In genomic region chr16:36941137-36941727, GRCm38 (mm10) we compare ENCODE assay signal across 12 mouse cellular contexts. TPM values are rescaled to one million over a fixed set of nuclear protein-coding genes. Genes with fewer than 3 reads are reported as not detected.
DNase-seq lines count a peak whose midpoint lies in the region; ATAC-seq lines count a peak whose summit lies in the region.
"Had no signal": no experiment of that assay in that cellular context is flagged by ENCODE, and none has a peak within 500 bp of the region (broad histone marks: within the 10 kb centered on the region; RNA-seq: fewer than 3 reads in every experiment).

No protein-coding gene starts in this region.

- H3K4me3 ChIP-seq in heart, embryonic 12.5 days = no peak overlapping the region
- H3K4me3 ChIP-seq in forebrain, embryonic 14.5 days (ENCODE audit: low read depth, low read length) = no peak overlapping the region
- no peak overlapping the region for H3K4me3 ChIP-seq in midbrain, embryonic 11.5 days (ENCODE audit: low read depth, low read length)
- H3K4me3 ChIP-seq: embryonic facial prominence, embryonic 13.5 days; limb, embryonic 10.5 days had no signal

- no peak overlapping the region for H3K4me2 ChIP-seq in heart, embryonic 12.5 days
- no peak overlapping the region for H3K4me2 ChIP-seq in forebrain, embryonic 14.5 days (ENCODE audit: low read length)
- no peak overlapping the region for H3K4me2 ChIP-seq in midbrain, embryonic 11.5 days
- H3K4me2 ChIP-seq: embryonic facial prominence, embryonic 13.5 days had no signal

- WGBS in heart, embryonic 12.5 days = 57% methylated on average over 6 of the region's 6 CpGs
- 81% methylated on average over 6 of the region's 6 CpGs for WGBS in forebrain, embryonic 14.5 days
- WGBS in midbrain, embryonic 11.5 days = 71% methylated on average over 6 of the region's 6 CpGs

- ATAC-seq in heart, embryonic 12.5 days (ENCODE audit: insufficient number of reproducible peaks, low FRiP score) = 0 out of 2 replicates have a peak, but pooled peaks have one; percentile 33
- ATAC-seq in forebrain, embryonic 14.5 days = no peak
- ATAC-seq in midbrain, embryonic 11.5 days (ENCODE audit: low FRiP score) = no peak

- no peaks in the 10 kb centered on the region for H3K27me3 ChIP-seq in heart, embryonic 12.5 days (replicated peaks)
- no peaks in the 10 kb centered on the region for H3K27me3 ChIP-seq in forebrain, embryonic 14.5 days (replicated peaks; ENCODE audit: control insufficient read depth, insufficient read depth, low read length)
- H3K27me3 ChIP-seq in midbrain, embryonic 11.5 days (ENCODE audit: control insufficient read depth, insufficient read depth, low read length) = no peaks in the 10 kb centered on the region
- H3K27me3 ChIP-seq: embryonic facial prominence, embryonic 13.5 days had no signal

- DNase-seq in layer of hippocampus, adult 9-11 months = peak; percentile 49
- no peak for DNase-seq in layer of hippocampus, adult 8-10 months (ENCODE audit: low spot score in 2 of 2)
- peak; percentile 59 for DNase-seq in T-cell, adult 2 months (ENCODE audit: low spot score)
- DNase-seq in natural killer cell, adult 2 months (ENCODE audit: low spot score in 2 of 2) = peak; percentile 65 to 68
- DNase-seq in neural tube, embryonic 10.5 days (ENCODE audit: extremely low spot score, low spot score) = no peak
- no peak for DNase-seq in forebrain, embryonic 14.5 days (ENCODE audit: low spot score)
- no peak for DNase-seq in midbrain, embryonic 11.5 days (ENCODE audit: low spot score, missing footprints)

- no peaks in the 10 kb centered on the region for H3K9me3 ChIP-seq in heart, embryonic 12.5 days (replicated peaks)
- no peaks in the 10 kb centered on the region for H3K9me3 ChIP-seq in forebrain, embryonic 14.5 days (replicated peaks; ENCODE audit: control insufficient read depth, low read length)
- H3K9me3 ChIP-seq in midbrain, embryonic 11.5 days (ENCODE audit: control insufficient read depth, low read length) = no peaks in the 10 kb centered on the region
- H3K9me3 ChIP-seq: embryonic facial prominence, embryonic 13.5 days; limb, embryonic 10.5 days had no signal

- 0 out of 2 replicates have a peak, but pooled peaks cover 3% of the 10 kb centered on the region for H3K4me1 ChIP-seq in heart, embryonic 12.5 days (replicated peaks)
- H3K4me1 ChIP-seq in forebrain, embryonic 14.5 days (ENCODE audit: control insufficient read depth, insufficient read depth, low read length) = peaks cover 4% of the 10 kb centered on the region; the same call in 1 of the 2 replicates
- peaks cover 5% of the 10 kb centered on the region; the same call in 1 of the 2 replicates for H3K4me1 ChIP-seq in midbrain, embryonic 11.5 days (ENCODE audit: control insufficient read depth, insufficient read depth, low read length)
- H3K4me1 ChIP-seq: limb, embryonic 10.5 days had no signal

- no peaks in the 10 kb centered on the region for H3K36me3 ChIP-seq in heart, embryonic 12.5 days
- no peaks in the 10 kb centered on the region for H3K36me3 ChIP-seq in forebrain, embryonic 14.5 days (ENCODE audit: control insufficient read depth, insufficient read depth, low read length)
- no peaks in the 10 kb centered on the region for H3K36me3 ChIP-seq in midbrain, embryonic 11.5 days (ENCODE audit: control insufficient read depth, insufficient read depth, low read length)
- H3K36me3 ChIP-seq: embryonic facial prominence, embryonic 13.5 days; limb, embryonic 10.5 days had no signal

- no peak overlapping the region for H3K9ac ChIP-seq in heart, embryonic 12.5 days
- H3K9ac ChIP-seq in forebrain, embryonic 14.5 days (ENCODE audit: low read length) = no peak overlapping the region
- H3K9ac ChIP-seq in midbrain, embryonic 11.5 days (ENCODE audit: low read length) = no peak overlapping the region
- H3K9ac ChIP-seq: embryonic facial prominence, embryonic 13.5 days had no signal

- no peak overlapping the region for H3K27ac ChIP-seq in heart, embryonic 12.5 days (ENCODE audit: poor library complexity, severe bottlenecking)
- H3K27ac ChIP-seq in forebrain, embryonic 14.5 days (ENCODE audit: low read depth, low read length) = no peak overlapping the region
- no peak overlapping the region for H3K27ac ChIP-seq in midbrain, embryonic 11.5 days (ENCODE audit: low read depth, low read length)
- H3K27ac ChIP-seq: embryonic facial prominence, embryonic 13.5 days; limb, embryonic 10.5 days had no signal

RNA-seq across cellular contexts. Expression of gene Hcls1, which starts 6.4 kb away (rescaled TPM):
- total RNA-seq in layer of hippocampus, adult 8-10 months (2022) = 10 to 100 TPM in 2 of 4 experiments, 1 to 10 TPM in 2; 3.7 to 22.8 (median 12.1) TPM
- polyA plus RNA-seq in heart, embryonic 12.5 days (2016; fragmentation: Nextera tagmentation; extraction: Ambion mirVana) = 4.1 and 4.2 TPM in 2 replicates
- 1.2 and 1.4 TPM in 2 replicates for polyA plus RNA-seq in forebrain, embryonic 14.5 days (2014; fragmentation: Nextera tagmentation; extraction: Ambion mirVana)
- polyA plus RNA-seq in midbrain, embryonic 11.5 days (2014; fragmentation: Nextera tagmentation; extraction: Ambion mirVana) = 1.1 TPM in 2 replicates

RNA-seq across cellular contexts. Expression of gene Fbxo40, which starts 49.0 kb away (rescaled TPM):
- total RNA-seq in layer of hippocampus, adult 8-10 months (2022) = under 1 TPM in 3 of 4 experiments, not detected in 1; 0.16 to 0.28 (median 0.20) TPM
- polyA plus RNA-seq in heart, embryonic 12.5 days (2016; fragmentation: Nextera tagmentation; extraction: Ambion mirVana) = 10.1 and 10.4 TPM in 2 replicates
- 0.18 and 0.23 TPM in 2 replicates for polyA plus RNA-seq in forebrain, embryonic 14.5 days (2014; fragmentation: Nextera tagmentation; extraction: Ambion mirVana)
- 0.03 TPM in 1 of 2 replicates, not detected in the other for polyA plus RNA-seq in midbrain, embryonic 11.5 days (2014; fragmentation: Nextera tagmentation; extraction: Ambion mirVana)
- polyA plus RNA-seq: embryonic facial prominence, embryonic 13.5 days; midbrain, postnatal 0 days; small intestine, adult 2 months had no signal

Comparison
In these comparisons a context has a peak if more than half of its experiments do, and no peak if none do; other contexts are left out.
1. DNase-seq: peak in layer of hippocampus, adult 9-11 months (single experiment), T-cell, adult 2 months (single experiment) and natural killer cell, adult 2 months (2 of 2); none in layer of hippocampus, adult 8-10 months (0 of 2), neural tube, embryonic 10.5 days (single experiment), forebrain, embryonic 14.5 days (single experiment) and midbrain, embryonic 11.5 days (single experiment).